In genomic region chr14:46881581-46882430, GRCm38 (mm10) we compare ENCODE assay signal across 8 mouse cellular contexts. TPM values are rescaled to one million over a fixed set of nuclear protein-coding genes. Genes with fewer than 3 reads are reported as not detected.
DNase-seq lines count a peak whose midpoint lies in the region; ATAC-seq and TF ChIP-seq lines count a peak whose summit lies in the region.

No protein-coding gene starts in this region.

- H3K4me2 ChIP-seq in lung, postnatal 0 days (replicated peaks; ENCODE audit: low read depth, low read length) = peak overlapping the region; percentile 97

- H3K9ac ChIP-seq in lung, postnatal 0 days (replicated peaks; ENCODE audit: low read depth) = peak overlapping the region; percentile 36; the same call in 1 of the 2 replicates

- no peak for TF ChIP-seq EP300 in lung, postnatal 0 days (IDR thresholded peaks at IDR 0.05)

- H3K27ac ChIP-seq in cortical plate, adult 2 months (ENCODE audit: insufficient read depth, low read length) = peak overlapping the region; percentile 78; the same call in 1 of the 2 replicates
- H3K27ac ChIP-seq in lung, postnatal 0 days (ENCODE audit: low read length) = peak overlapping the region; percentile 84
- no peak overlapping the region for H3K27ac ChIP-seq in testis, adult 2 months (ENCODE audit: control insufficient read depth, insufficient read depth, low read depth, low read length)

- peaks cover 58% of the 10 kb centered on the region for H3K27me3 ChIP-seq in E14TG2a.4 (ENCODE audit: insufficient read depth, low read length)
- H3K27me3 ChIP-seq in lung, postnatal 0 days (replicated peaks; ENCODE audit: insufficient read depth, low read length) = no peaks in the 10 kb centered on the region
- peaks cover 3% of the 10 kb centered on the region for H3K27me3 ChIP-seq in testis, adult 2 months (ENCODE audit: control insufficient read depth, insufficient read depth, low read length)

- peak; percentile 9 for DNase-seq in CD4-positive, CD25-positive, alpha-beta regulatory T cell, adult 2 months (ENCODE audit: low read depth, low spot score)
- DNase-seq in gastrocnemius, postnatal 4 days (ENCODE audit: low spot score in 2 of 2) = peak; percentile 35 to 59
- peak; percentile 44 to 51 for DNase-seq in kidney, adult 8-10 months
- DNase-seq in lung, postnatal 0 days (ENCODE audit: low spot score) = peak; percentile 26

- TF ChIP-seq CTCF in E14TG2a.4 (conservative IDR thresholded peaks at IDR 0.05; ENCODE audit: low read length) = no peak
- TF ChIP-seq CTCF in cortical plate, adult 2 months (IDR thresholded peaks at IDR 0.05; ENCODE audit: extremely low read depth, insufficient read depth, low read length) = no peak
- no peak for TF ChIP-seq CTCF in lung, postnatal 0 days (IDR thresholded peaks at IDR 0.05)
- TF ChIP-seq CTCF in testis, adult 2 months (IDR thresholded peaks at IDR 0.05; ENCODE audit: control insufficient read depth, insufficient read depth, insufficient replicate concordance, low read depth, low read length) = no peak

- ATAC-seq in CD4-positive, CD25-positive, alpha-beta regulatory T cell, adult 4 months = no peak
- peak; percentile 18 for ATAC-seq in lung, postnatal 0 days

- H3K36me3 ChIP-seq in E14TG2a.4 (ENCODE audit: insufficient read depth, low read length) = no peaks in the 10 kb centered on the region
- no peaks in the 10 kb centered on the region for H3K36me3 ChIP-seq in lung, postnatal 0 days (ENCODE audit: insufficient read depth, low read length)
- no peaks in the 10 kb centered on the region for H3K36me3 ChIP-seq in testis, adult 2 months (ENCODE audit: control insufficient read depth, insufficient read depth, low read length)

- peaks cover 24% of the 10 kb centered on the region for H3K4me1 ChIP-seq in E14TG2a.4 (replicated peaks; ENCODE audit: low read depth, low read length)
- H3K4me1 ChIP-seq in cortical plate, adult 2 months (ENCODE audit: control insufficient read depth, insufficient read depth, low read length) = peaks cover 7% of the 10 kb centered on the region
- 0 out of 2 replicates have a peak, but pooled peaks cover 6% of the 10 kb centered on the region for H3K4me1 ChIP-seq in lung, postnatal 0 days (ENCODE audit: insufficient read depth, low read depth, low read length)
- peaks cover 24% of the 10 kb centered on the region for H3K4me1 ChIP-seq in testis, adult 2 months (ENCODE audit: control insufficient read depth, insufficient read depth, low read length)

- H3K9me3 ChIP-seq in E14TG2a.4 (ENCODE audit: low read length) = no peaks in the 10 kb centered on the region
- H3K9me3 ChIP-seq in lung, postnatal 0 days (ENCODE audit: low read length) = no peaks in the 10 kb centered on the region

- H3K4me3 ChIP-seq in E14TG2a.4 (replicated peaks; ENCODE audit: low read length) = peak overlapping the region; percentile 81
- H3K4me3 ChIP-seq in cortical plate, adult 2 months (ENCODE audit: insufficient read depth, low read length) = peak overlapping the region; percentile 70
- peak overlapping the region; percentile 67 for H3K4me3 ChIP-seq in lung, postnatal 0 days (ENCODE audit: low read depth, low read length)
- H3K4me3 ChIP-seq in testis, adult 2 months (ENCODE audit: control insufficient read depth, low read depth, low read length) = peak overlapping the region; percentile 58

- WGBS in lung, postnatal 0 days = 12% methylated on average over 39 of the region's 40 CpGs

- no peak for TF ChIP-seq POLR2A in cortical plate, adult 2 months (IDR thresholded peaks at IDR 0.05; ENCODE audit: extremely low read depth, insufficient read depth, low read length)
- no peak for TF ChIP-seq POLR2A in testis, adult 2 months (IDR thresholded peaks at IDR 0.05; ENCODE audit: control insufficient read depth, low read depth, low read length)

RNA-seq across cellular contexts. Expression of gene Samd4, which starts 0.8 kb away (rescaled TPM):
- polyA plus RNA-seq in CD4-positive, CD25-positive, alpha-beta regulatory T cell, adult 4 months (2017; shearing (Covaris generic)) = not detected
- polyA plus RNA-seq in cortical plate, adult 2 months (2012; rRNA removed) = 13.0 and 14.0 TPM in 2 replicates
- total RNA-seq in gastrocnemius, postnatal 4 days (2021) = 10 to 100 TPM; 54.5 to 61.9 TPM
- polyA plus RNA-seq in lung, postnatal 0 days (2015; fragmentation: Nextera tagmentation; extraction: Ambion mirVana) = 6.3 and 7.9 TPM in 2 replicates
- 693 and 832 TPM in 2 replicates for polyA plus RNA-seq in testis, adult 2 months (2012; rRNA removed)

RNA-seq across cellular contexts. Expression of gene Cgrrf1, which starts 49.9 kb away (rescaled TPM):
- 10 to 100 TPM in 1 of 2 experiments, 1 to 10 TPM in 1; 7.4 to 10.1 TPM for polyA plus RNA-seq in CD4-positive, CD25-positive, alpha-beta regulatory T cell, adult 4 months (2017; shearing (Covaris generic))
- polyA plus RNA-seq in cortical plate, adult 2 months (2012; rRNA removed) = 42.1 and 44.6 TPM in 2 replicates
- 10 to 100 TPM; 31.2 to 33.3 TPM for total RNA-seq in gastrocnemius, postnatal 4 days (2021)
- polyA plus RNA-seq in lung, postnatal 0 days (2015; fragmentation: Nextera tagmentation; extraction: Ambion mirVana) = 54.6 and 54.8 TPM in 2 replicates
- polyA plus RNA-seq in testis, adult 2 months (2012; rRNA removed) = 76.9 and 78.5 TPM in 2 replicates

RNA-seq across cellular contexts. Expression of gene Gmfb, which starts 59.8 kb away (rescaled TPM):
- 10 to 100 TPM; 94.7 to 96.2 TPM for polyA plus RNA-seq in CD4-positive, CD25-positive, alpha-beta regulatory T cell, adult 4 months (2017; shearing (Covaris generic))
- polyA plus RNA-seq in cortical plate, adult 2 months (2012; rRNA removed) = 82.0 and 83.9 TPM in 2 replicates
- 10 to 100 TPM; 45.0 to 49.5 TPM for total RNA-seq in gastrocnemius, postnatal 4 days (2021)
- 42.1 and 47.8 TPM in 2 replicates for polyA plus RNA-seq in lung, postnatal 0 days (2015; fragmentation: Nextera tagmentation; extraction: Ambion mirVana)
- polyA plus RNA-seq in testis, adult 2 months (2012; rRNA removed) = 56.6 and 69.6 TPM in 2 replicates

Comparison
In these comparisons a context has a peak if more than half of its experiments do, and no peak if none do; other contexts are left out.
1. RNA of gene Samd4, which starts 0.8 kb away (polyA plus RNA-seq): 693 to 832 TPM in testis, adult 2 months; 13.0 to 14.0 TPM in cortical plate, adult 2 months, 6.3 to 7.9 TPM in lung, postnatal 0 days and not detected in CD4-positive, CD25-positive, alpha-beta regulatory T cell, adult 4 months; every median in the first group is over 10 times any median in the second.
2. Peak in every context shown above with its lines, with median percentiles within 50 percentile points of each other: DNase-seq and H3K4me3 ChIP-seq.